Mouse (Mus musculus) forebrain, embryonic 11.5 days (tissue): ENCODE results near the gene Stx17. TPM values are rescaled to one million over a fixed set of nuclear protein-coding genes. Genes with fewer than 3 reads are reported as not detected.

Source experiments
- ATAC-seq: fragments of 200-750 bp; cut with Nextera tagmentation; replicated peaks from 2 replicates; pipeline ENCODE4 v1.8.0; 2017; ENCODE audit warnings: moderate TSS enrichment; ENCODE audit not compliant: low FRiP score
- DNase-seq: peaks from one replicate; pipeline ENCODE4 v3.0.0-alpha.2; 2017; ENCODE audit warnings: low spot score
- H3K27ac ChIP-seq: fragments of 300-500 bp; sonication (generic); 2 replicates; pipeline ENCODE4 v1.5.1; 2014; ENCODE audit warnings: low read depth, low read length
- H3K27me3 ChIP-seq: fragments of 300-500 bp; sonication (generic); 2 replicates; pipeline ENCODE4 v1.6.1; 2014; ENCODE audit warnings: mild to moderate bottlenecking, low read length, mixed read lengths; ENCODE audit not compliant: control insufficient read depth, insufficient read depth
- H3K36me3 ChIP-seq: fragments of 300-500 bp; sonication (generic); 2 replicates; pipeline ENCODE4 v1.6.1; 2014; ENCODE audit warnings: mild to moderate bottlenecking, low read length, moderate library complexity, mixed read lengths; ENCODE audit not compliant: control insufficient read depth, insufficient read depth
- H3K4me1 ChIP-seq: fragments of 300-500 bp; sonication (generic); replicated peaks from 2 replicates; pipeline ENCODE4 v1.6.1; 2014; ENCODE audit warnings: low read length, mixed read lengths; ENCODE audit not compliant: control insufficient read depth, insufficient read depth
- H3K4me2 ChIP-seq: fragments of 300-500 bp; sonication (generic); 2 replicates; pipeline ENCODE4 v1.6.1; 2014; ENCODE audit warnings: low read depth, mild to moderate bottlenecking, low read length, moderate library complexity, mixed read lengths; ENCODE audit not compliant: severe bottlenecking
- H3K4me3 ChIP-seq: fragments of 300-500 bp; sonication (generic); 2 replicates; pipeline ENCODE4 v1.5.1; 2014; ENCODE audit warnings: low read depth, low read length
- H3K9ac ChIP-seq: fragments of 300-500 bp; sonication (generic); 2 replicates; pipeline ENCODE4 v1.6.1; 2014; ENCODE audit warnings: low read length
- H3K9me3 ChIP-seq: fragments of 300-500 bp; sonication (generic); 2 replicates; pipeline ENCODE4 v1.6.1; 2016; ENCODE audit warnings: low read length, mixed read lengths; ENCODE audit not compliant: control insufficient read depth
- WGBS: fragments of 180-500 bp; shearing (Covaris S2); extraction: QIAGEN DNeasy Blood & Tissue Kit; methylation state at CpG from one replicate; pipeline ENCODE4 v1.1.7; 2014; 5-methylcytosine and 5-hydroxymethylcytosine counted together
- polyA plus RNA-seq: library from polyadenylated mRNA; unstranded; fragments of >200 nt; fragmentation: Nextera tagmentation; extraction: Ambion mirVana; gene quantifications from 2 replicates; pipeline ENCODE4 v1.2.1, GENCODE M21; 2014

Gene Stx17
- 24.9 and 29.9 TPM in 2 replicates for polyA plus RNA-seq

- Histone ChIP-seq H3K27me3 (no peaks in the 10 kb centered on the region), H3K9me3 (no peaks in the 10 kb centered on the region), H3K27ac (no peak within 1 kb of the TSS), H3K4me2 (peak within 1 kb of the TSS; percentile 97), H3K9ac (peak within 1 kb of the TSS; percentile 84), H3K4me1 (0 out of 2 replicates have a peak, but pooled peaks cover 2% of the 10 kb centered on the region), H3K4me3 (peak within 1 kb of the TSS; percentile 63), H3K36me3 (no peaks in the 10 kb centered on the region)
- peak; percentile 93 for DNase-seq
- 1% methylated on average over 54 of the region's 58 CpGs for WGBS
- peak; percentile 100 for ATAC-seq
These were observed at the start of gene Stx17 for GRCm38 (mm10) chr4:48124773-48125469. Stx17 (plus strand) TSS chr4:48124915.

GRCm38 (mm10) chr4:48076693-48077471 lies 47.8 kb upstream of the Stx17 start:
- Histone ChIP-seq H3K4me3 (no peak overlapping the region), H3K9ac (no peak overlapping the region), H3K9me3 (no peaks in the 10 kb centered on the region), H3K27ac (no peak overlapping the region), H3K36me3 (no peaks in the 10 kb centered on the region), H3K4me2 (no peak overlapping the region), H3K4me1 (peaks cover 3% of the 10 kb centered on the region; the same call in 1 of the 2 replicates), H3K27me3 (no peaks in the 10 kb centered on the region)
- WGBS: 88% methylated on average over 13 of the region's 13 CpGs
- DNase-seq (no peak), ATAC-seq (no peak)

- no peak overlapping the region for H3K9ac ChIP-seq
- H3K9me3 ChIP-seq: no peaks in the 10 kb centered on the region
- no peak overlapping the region for H3K27ac ChIP-seq
- no peak for DNase-seq
- no peak for ATAC-seq
- H3K36me3 ChIP-seq: no peaks in the 10 kb centered on the region
- 17% methylated on average over 4 of the region's 4 CpGs for WGBS
- no peak overlapping the region for H3K4me3 ChIP-seq
- H3K27me3 ChIP-seq: no peaks in the 10 kb centered on the region
- no peak overlapping the region for H3K4me2 ChIP-seq
- H3K4me1 ChIP-seq: peaks cover 3% of the 10 kb centered on the region; the same call in 1 of the 2 replicates
These were observed 46.5 kb upstream of the Stx17 start for GRCm38 (mm10) chr4:48078213-48078612.

- no peak overlapping the region for H3K4me3 ChIP-seq
- 44% methylated on average over 8 of the region's 8 CpGs for WGBS
- no peaks in the 10 kb centered on the region for H3K9me3 ChIP-seq
- H3K9ac ChIP-seq: no peak overlapping the region
- no peaks in the 10 kb centered on the region for H3K27me3 ChIP-seq
- DNase-seq: no peak
- no peaks in the 10 kb centered on the region for H3K36me3 ChIP-seq
- 0 out of 2 replicates have a peak, but pooled peaks have one; percentile 18 for ATAC-seq
- no peak overlapping the region for H3K4me2 ChIP-seq
- H3K4me1 ChIP-seq: peaks cover 3% of the 10 kb centered on the region; the same call in 1 of the 2 replicates
- H3K27ac ChIP-seq: 0 out of 2 replicates have a peak overlapping the region, but pooled peaks have one; percentile 18
These were observed 45.3 kb upstream of the Stx17 start for GRCm38 (mm10) chr4:48079285-48080039.

GRCm38 (mm10) chr4:48083452-48083851 lies 41.3 kb upstream of the Stx17 start:
- Histone ChIP-seq H3K27me3 (no peaks in the 10 kb centered on the region), H3K27ac (no peak overlapping the region), H3K4me3 (no peak overlapping the region), H3K9ac (no peak overlapping the region), H3K4me2 (no peak overlapping the region), H3K36me3 (no peaks in the 10 kb centered on the region), H3K4me1 (peaks cover 3% of the 10 kb centered on the region; the same call in 1 of the 2 replicates), H3K9me3 (no peaks in the 10 kb centered on the region)
- WGBS: 97% methylated on average over 4 of the region's 4 CpGs
- DNase-seq (no peak), ATAC-seq (no peak)

- ATAC-seq: no peak
- H3K27me3 ChIP-seq: no peaks in the 10 kb centered on the region
- no peak overlapping the region for H3K4me3 ChIP-seq
- DNase-seq: no peak
- H3K36me3 ChIP-seq: no peaks in the 10 kb centered on the region
- H3K9me3 ChIP-seq: no peaks in the 10 kb centered on the region
- no peak overlapping the region for H3K4me2 ChIP-seq
- no peak overlapping the region for H3K9ac ChIP-seq
- H3K27ac ChIP-seq: no peak overlapping the region
- H3K4me1 ChIP-seq: no peaks in the 10 kb centered on the region
- 70% methylated on average over 6 of the region's 6 CpGs for WGBS
These were observed 38.1 kb upstream of the Stx17 start for GRCm38 (mm10) chr4:48086609-48087008.

- Histone ChIP-seq H3K27me3 (no peaks in the 10 kb centered on the region), H3K9ac (no peak overlapping the region), H3K9me3 (no peaks in the 10 kb centered on the region), H3K4me2 (no peak overlapping the region), H3K36me3 (no peaks in the 10 kb centered on the region), H3K27ac (no peak overlapping the region), H3K4me1 (no peaks in the 10 kb centered on the region), H3K4me3 (no peak overlapping the region)
- DNase-seq (no peak), ATAC-seq (no peak)
- WGBS: 86% methylated on average over 6 of the region's 6 CpGs
These were observed 37.2 kb upstream of the Stx17 start for GRCm38 (mm10) chr4:48087497-48087896.

GRCm38 (mm10) chr4:48093221-48093620 lies 31.5 kb upstream of the Stx17 start:
- 77% methylated on average over 3 of the region's 3 CpGs for WGBS
- H3K27me3 ChIP-seq: no peaks in the 10 kb centered on the region
- H3K4me1 ChIP-seq: no peaks in the 10 kb centered on the region
- no peaks in the 10 kb centered on the region for H3K36me3 ChIP-seq
- DNase-seq: no peak
- H3K9me3 ChIP-seq: no peaks in the 10 kb centered on the region
- H3K9ac ChIP-seq: no peak overlapping the region
- H3K4me3 ChIP-seq: no peak overlapping the region
- no peak overlapping the region for H3K27ac ChIP-seq
- no peak overlapping the region for H3K4me2 ChIP-seq
- ATAC-seq: no peak
